Mouse (Mus musculus) hindbrain, embryonic 15.5 days (tissue): Measurements from ENCODE around the gene Cnnm4. TPM values are rescaled to one million over a fixed set of nuclear protein-coding genes. Genes with fewer than 3 reads are reported as not detected.

Source experiments
- ATAC-seq: fragments of 200-750 bp; cut with Nextera tagmentation; 2 replicates; pipeline ENCODE4 v1.8.0; 2017; ENCODE audit warnings: low read depth, moderate number of reproducible peaks, moderate TSS enrichment; ENCODE audit not compliant: low FRiP score
- H3K27ac ChIP-seq: fragments of 300-500 bp; sonication (generic); replicated peaks from 2 replicates; pipeline ENCODE4 v1.5.1; 2015; ENCODE audit warnings: mild to moderate bottlenecking, inconsistent platforms
- H3K27me3 ChIP-seq: fragments of 300-500 bp; sonication (generic); 2 replicates; pipeline ENCODE4 v1.6.1; 2015; ENCODE audit warnings: control low read depth, inconsistent platforms
- H3K36me3 ChIP-seq: fragments of 300-500 bp; sonication (generic); 2 replicates; pipeline ENCODE4 v1.6.1; 2015; ENCODE audit warnings: control low read depth, inconsistent platforms
- H3K4me1 ChIP-seq: fragments of 300-500 bp; sonication (generic); replicated peaks from 2 replicates; pipeline ENCODE4 v1.6.1; 2015; ENCODE audit warnings: control low read depth, inconsistent platforms
- H3K4me2 ChIP-seq: fragments of 300-500 bp; sonication (generic); 2 replicates; pipeline ENCODE4 v1.6.1; 2015; ENCODE audit warnings: moderate library complexity, mild to moderate bottlenecking, inconsistent platforms
- H3K4me3 ChIP-seq: fragments of 300-500 bp; sonication (generic); 2 replicates; pipeline ENCODE4 v1.5.1; 2015; ENCODE audit warnings: mild to moderate bottlenecking, inconsistent platforms
- H3K9ac ChIP-seq: fragments of 300-500 bp; sonication (generic); 2 replicates; pipeline ENCODE4 v1.6.1; 2015; ENCODE audit warnings: inconsistent platforms
- H3K9me3 ChIP-seq: fragments of 300-500 bp; sonication (generic); 2 replicates; pipeline ENCODE4 v1.6.1; 2016; ENCODE audit warnings: control low read depth, inconsistent platforms
- WGBS: fragments of 180-500 bp; shearing (Covaris S2); methylation state at CpG from one replicate; pipeline ENCODE4 v1.1.7; 2015; 5-methylcytosine and 5-hydroxymethylcytosine counted together
- microRNA-seq: library from miRNA; unstranded; fragments of <30 nt; microRNA quantifications from one replicate; pipeline ENCODE4, GENCODE M21; 2016
- polyA plus RNA-seq: library from polyadenylated mRNA; unstranded; fragments of >200 nt; fragmentation: Nextera tagmentation; extraction: Ambion mirVana; gene quantifications from 2 replicates; pipeline ENCODE4 v1.2.1, GENCODE M21; 2015

Gene Cnnm4
- polyA plus RNA-seq, 1 experiment from 2014 or later: 10.8 TPM

GRCm38 (mm10) chr1:36557457-36558011 is 86.1 kb downstream of the Cnnm4 start:
- ATAC-seq: peak; percentile 77
- Histone ChIP-seq H3K9ac (peak overlapping the region; percentile 99), H3K27ac (peak overlapping the region; percentile 99), H3K36me3 (peaks cover 20% of the 10 kb centered on the region), H3K9me3 (no peaks in the 10 kb centered on the region), H3K4me2 (peak overlapping the region; percentile 79), H3K4me1 (peaks cover 38% of the 10 kb centered on the region), H3K4me3 (peak overlapping the region; percentile 78), H3K27me3 (no peaks in the 10 kb centered on the region)
- WGBS: under 1% methylated on average over 46 of the region's 48 CpGs

Small RNA genes lying within 50 kb of the gene (microRNA-seq; reads per million reads assigned to microRNA genes)
- not detected for gene Gm47280

Other genes starting within 250 kb of the Cnnm4 start
- gene Uggt1, start 226.9 kb upstream of the Cnnm4 start, polyA plus RNA-seq: 44.7 and 52.1 TPM in 2 replicates
- gene Neurl3, start 196.9 kb upstream of the Cnnm4 start, polyA plus RNA-seq: 1.6 TPM in 2 replicates
- gene Arid5a, start 163.9 kb upstream of the Cnnm4 start, polyA plus RNA-seq: 6.6 and 6.7 TPM in 2 replicates
- gene Kansl3, start 102.4 kb upstream of the Cnnm4 start, polyA plus RNA-seq: 37.9 and 38.9 TPM in 2 replicates
- gene Fer1l5, start 99.3 kb upstream of the Cnnm4 start, polyA plus RNA-seq: 2.4 and 2.6 TPM in 2 replicates
- 66.7 and 68.2 TPM in 2 replicates for gene Lman2l, start 26.3 kb upstream of the Cnnm4 start, polyA plus RNA-seq
- 6.0 and 6.5 TPM in 2 replicates for gene Cnnm3, start 40.2 kb downstream of the Cnnm4 start, polyA plus RNA-seq
- 18.9 and 19.6 TPM in 2 replicates for gene Ankrd23, start 65.3 kb downstream of the Cnnm4 start, polyA plus RNA-seq
- 0.62 TPM in 1 of 2 replicates, not detected in the other for gene Gm42417, start 67.8 kb downstream of the Cnnm4 start, polyA plus RNA-seq
- 28.7 and 29.9 TPM in 2 replicates for gene Ankrd39, start 75.8 kb downstream of the Cnnm4 start, polyA plus RNA-seq
- gene Sema4c, start 86.7 kb downstream of the Cnnm4 start, polyA plus RNA-seq: 26.2 and 26.8 TPM in 2 replicates
- gene Fam178b, start 211.6 kb downstream of the Cnnm4 start, polyA plus RNA-seq: 0.34 TPM in 1 of 2 replicates, not detected in the other
- 713 and 784 TPM in 2 replicates for gene Cox5b, start 219.8 kb downstream of the Cnnm4 start, polyA plus RNA-seq
- 0.56 and 0.64 TPM in 2 replicates for gene 4933424G06Rik, start 238.5 kb downstream of the Cnnm4 start, polyA plus RNA-seq
- 107 and 110 TPM in 2 replicates for gene Actr1b, start 242.8 kb downstream of the Cnnm4 start, polyA plus RNA-seq